Comparison of ENCODE assay signal across 8 mouse cellular contexts in the genomic region with DNA sequence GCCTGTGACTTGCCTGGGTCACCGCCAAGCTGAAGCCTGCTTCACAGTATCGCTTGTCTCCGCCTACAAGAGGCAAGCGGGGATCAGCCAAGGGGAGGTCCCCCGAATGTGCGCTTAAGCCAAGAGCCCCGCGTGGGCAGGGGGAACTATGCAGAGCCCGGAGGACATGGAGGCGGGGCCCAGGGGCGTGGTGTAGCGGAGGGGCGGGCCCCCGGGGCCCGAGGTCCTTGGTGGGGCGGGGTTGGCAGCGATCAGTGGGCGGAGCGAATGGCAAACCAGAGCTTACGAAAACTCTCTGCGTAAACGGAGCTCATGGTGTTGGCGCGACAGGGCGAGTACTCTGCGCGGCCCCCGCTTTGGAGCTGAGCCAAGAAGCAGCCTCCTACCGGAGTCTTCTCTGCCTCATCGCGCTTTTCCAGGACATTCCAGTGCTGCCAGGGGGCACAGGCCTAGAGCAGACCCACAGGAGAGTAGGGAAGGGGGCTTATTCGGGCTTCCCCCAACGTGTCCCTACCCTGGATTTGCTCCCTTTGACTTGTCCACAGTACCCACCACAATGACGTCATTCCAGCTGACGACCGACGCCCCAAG. TPM values are rescaled to one million over a fixed set of nuclear protein-coding genes. Genes with fewer than 3 reads are reported as not detected.
DNase-seq lines count a peak whose midpoint lies in the region; ATAC-seq lines count a peak whose summit lies in the region.

No protein-coding gene starts in this region.

- H3K9ac ChIP-seq in kidney, embryonic 15.5 days, result peak overlapping the region; percentile 54

- H3K27me3 ChIP-seq in heart, embryonic 10.5 days (ENCODE audit: insufficient read depth, poor library complexity, severe bottlenecking), result peaks cover 32% of the 10 kb centered on the region
- H3K27me3 ChIP-seq in kidney, embryonic 15.5 days, result 0 out of 2 replicates have a peak, but pooled peaks cover 3% of the 10 kb centered on the region

- H3K4me1 ChIP-seq in heart, embryonic 10.5 days, result peaks cover 40% of the 10 kb centered on the region
- H3K4me1 ChIP-seq in kidney, embryonic 15.5 days, result peaks cover 25% of the 10 kb centered on the region

- WGBS in heart, embryonic 10.5 days, result under 1% methylated on average over 37 of the region's 37 CpGs
- WGBS in kidney, embryonic 15.5 days, result under 1% methylated on average over 37 of the region's 37 CpGs

- peak overlapping the region; percentile 84 for H3K27ac ChIP-seq in heart, embryonic 10.5 days
- peak overlapping the region; percentile 74 for H3K27ac ChIP-seq in kidney, embryonic 15.5 days

- DNase-seq in B cell, adult 2 months, result peak; percentile 98
- DNase-seq in brain, adult 2 months (ENCODE audit: low read depth, low spot score), result peak; percentile 96
- DNase-seq in heart, embryonic 10.5 days (ENCODE audit: low spot score), result peak; percentile 97
- peak; percentile 98 for DNase-seq in liver
- DNase-seq in spleen, postnatal 4 days (ENCODE audit: low spot score in 2 of 2), result peak; percentile 94 to 96

- no peaks in the 10 kb centered on the region for H3K9me3 ChIP-seq in heart, embryonic 10.5 days
- no peaks in the 10 kb centered on the region for H3K9me3 ChIP-seq in kidney, embryonic 15.5 days (replicated peaks)

- ATAC-seq in erythroblast, adult 5-6 weeks (replicated peaks; ENCODE audit: low FRiP score, poor library complexity, severe bottlenecking), result peak; percentile 85
- peak; percentile 94 for ATAC-seq in kidney, embryonic 15.5 days (replicated peaks; ENCODE audit: low FRiP score)
- peak; percentile 79 for ATAC-seq in monocyte, adult 5-6 weeks (replicated peaks; ENCODE audit: insufficient number of reproducible peaks, low FRiP score, low TSS enrichment, poor library complexity, severe bottlenecking)

- H3K4me3 ChIP-seq in heart, embryonic 10.5 days, result peak overlapping the region; percentile 66
- H3K4me3 ChIP-seq in kidney, embryonic 15.5 days (replicated peaks), result peak overlapping the region; percentile 50

- peak overlapping the region; percentile 95 for H3K4me2 ChIP-seq in kidney, embryonic 15.5 days

- H3K36me3 ChIP-seq in heart, embryonic 10.5 days, result no peaks in the 10 kb centered on the region
- no peaks in the 10 kb centered on the region for H3K36me3 ChIP-seq in kidney, embryonic 15.5 days

RNA-seq across cellular contexts. Expression of a gene that starts 2.8 kb away (rescaled TPM):
- 23.6 and 57.1 TPM in 2 replicates for total RNA-seq in erythroblast, adult 5-6 weeks (2015; ENCODE audit: low replicate concordance)
- 73.1 and 99.5 TPM in 2 replicates for total RNA-seq in erythroblast, adult 5-6 weeks (2017; ENCODE audit: low replicate concordance)
- polyA plus RNA-seq in heart, embryonic 10.5 days (2016; fragmentation: Nextera tagmentation; extraction: Ambion mirVana), result 13.2 and 19.5 TPM in 2 replicates
- 8.2 and 11.0 TPM in 2 replicates for polyA plus RNA-seq in kidney, embryonic 15.5 days (2015; fragmentation: Nextera tagmentation; extraction: Ambion mirVana)
- total RNA-seq in monocyte, adult 5-6 weeks (2017), result 50.3 to 142 TPM (median 82.3 TPM) in 3 replicates

RNA-seq across cellular contexts. Expression of a gene that starts 19.7 kb away (rescaled TPM):
- total RNA-seq in erythroblast, adult 5-6 weeks (2015; ENCODE audit: low replicate concordance), result not detected in 2 replicates
- total RNA-seq in erythroblast, adult 5-6 weeks (2017; ENCODE audit: low replicate concordance), result not detected in 2 replicates
- polyA plus RNA-seq in heart, embryonic 10.5 days (2016; fragmentation: Nextera tagmentation; extraction: Ambion mirVana), result 1.7 and 3.6 TPM in 2 replicates
- polyA plus RNA-seq in kidney, embryonic 15.5 days (2015; fragmentation: Nextera tagmentation; extraction: Ambion mirVana), result 6.9 and 7.1 TPM in 2 replicates
- not detected in 3 replicates for total RNA-seq in monocyte, adult 5-6 weeks (2017)

RNA-seq across cellular contexts. Expression of a gene that starts 37.0 kb away (rescaled TPM):
- 85.7 and 90.1 TPM in 2 replicates for total RNA-seq in erythroblast, adult 5-6 weeks (2015; ENCODE audit: low replicate concordance)
- 26.3 and 56.1 TPM in 2 replicates for total RNA-seq in erythroblast, adult 5-6 weeks (2017; ENCODE audit: low replicate concordance)
- 109 and 151 TPM in 2 replicates for polyA plus RNA-seq in heart, embryonic 10.5 days (2016; fragmentation: Nextera tagmentation; extraction: Ambion mirVana)
- 151 and 172 TPM in 2 replicates for polyA plus RNA-seq in kidney, embryonic 15.5 days (2015; fragmentation: Nextera tagmentation; extraction: Ambion mirVana)
- total RNA-seq in monocyte, adult 5-6 weeks (2017), result 62.3 to 97.9 TPM (median 97.8 TPM) in 3 replicates

RNA-seq across cellular contexts. Expression of a gene that starts 59.4 kb away (rescaled TPM):
- total RNA-seq in erythroblast, adult 5-6 weeks (2015; ENCODE audit: low replicate concordance), result 461 and 462 TPM in 2 replicates
- 236 and 290 TPM in 2 replicates for total RNA-seq in erythroblast, adult 5-6 weeks (2017; ENCODE audit: low replicate concordance)
- 313 and 314 TPM in 2 replicates for polyA plus RNA-seq in heart, embryonic 10.5 days (2016; fragmentation: Nextera tagmentation; extraction: Ambion mirVana)
- polyA plus RNA-seq in kidney, embryonic 15.5 days (2015; fragmentation: Nextera tagmentation; extraction: Ambion mirVana), result 271 and 298 TPM in 2 replicates
- total RNA-seq in monocyte, adult 5-6 weeks (2017), result 20.2 to 30.1 TPM (median 25.0 TPM) in 3 replicates

Comparison
In these comparisons a context has a peak if more than half of its experiments do, and no peak if none do; other contexts are left out.
1. Peak in every context shown above with its lines: DNase-seq, ATAC-seq, H3K4me3 ChIP-seq and H3K27ac ChIP-seq.